Mouse (Mus musculus): ENCODE data around the gene Phyhd1.

GRCm38 (mm10) chr2:30256616-30257350, 9.2 kb upstream of the Phyhd1 start:
- TF ChIP-seq CTCF (IDR thresholded peaks at IDR 0.05; ENCODE audit: borderline replicate concordance, insufficient read depth, low read length) (no peak), POLR2A (IDR thresholded peaks at IDR 0.05; ENCODE audit: low read depth, low read length) (no peak)

All from embryonic fibroblast, embryonic 13.5 days (primary cell).